Mouse (Mus musculus): ENCODE measurements around the gene Olfr522.

DNA sequence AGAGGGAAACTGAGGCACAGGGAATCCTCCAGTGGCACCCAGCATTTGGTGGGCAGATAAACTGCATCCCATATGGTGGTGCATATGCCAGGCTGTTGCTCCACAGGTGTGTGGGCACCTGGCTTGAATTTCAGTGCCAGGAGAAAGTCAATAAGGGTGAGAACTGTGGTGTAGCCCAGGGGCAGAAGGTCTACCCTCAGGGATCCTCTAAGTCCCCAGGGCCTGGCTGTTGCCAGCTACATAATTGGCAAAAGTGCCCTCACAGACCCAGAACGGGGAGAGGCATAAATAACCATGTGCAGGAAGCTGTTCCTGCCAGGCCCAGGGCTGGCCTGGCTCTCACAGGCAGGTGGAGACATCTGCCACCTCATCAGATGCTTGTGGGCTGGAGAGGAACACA, 8.4 kb upstream of the Olfr522 start, which contains the start of gene Olfr523:
- TF ChIP-seq CTCF (IDR thresholded peaks at IDR 0.05; ENCODE audit: low read depth) = no peak
- TF ChIP-seq EP300 (optimal IDR thresholded peaks at IDR 0.05) = no peak
